Mouse (Mus musculus): ENCODE results near the gene Mgat4d.
"Not testable (repeated sequence)": the region's sequence is repeated elsewhere in the genome, so short reads cannot be mapped to it uniquely, and the experiment has no call there.

The Mgat4d gene

DNA sequence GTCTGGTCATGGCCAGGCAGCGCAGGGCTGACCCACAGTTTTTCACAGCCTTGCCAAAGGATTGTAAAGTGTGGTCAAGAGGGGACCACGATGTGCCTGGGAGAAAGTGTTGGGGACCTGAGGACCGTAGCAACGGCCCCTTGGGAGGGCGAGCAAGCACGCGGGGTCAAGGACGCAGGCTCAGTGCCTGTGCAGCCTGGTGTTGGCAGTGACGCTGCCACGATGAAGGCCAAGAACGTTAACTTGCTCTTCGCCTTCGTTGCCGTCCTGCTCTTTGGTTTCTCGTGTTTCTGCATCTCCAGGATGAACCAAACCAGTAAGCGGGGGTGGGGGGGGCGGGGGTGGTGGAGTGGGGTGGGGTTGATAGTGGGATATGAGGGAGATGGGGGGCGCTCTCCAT, at the start of gene Mgat4d:
Gene Mgat4d (plus strand): TSS at position 209 of the 400 bp plus-strand sequence.
- DNase-seq (ENCODE audit: low read depth in 1 of 2, low spot score in 2 of 2): no peak

DNA sequence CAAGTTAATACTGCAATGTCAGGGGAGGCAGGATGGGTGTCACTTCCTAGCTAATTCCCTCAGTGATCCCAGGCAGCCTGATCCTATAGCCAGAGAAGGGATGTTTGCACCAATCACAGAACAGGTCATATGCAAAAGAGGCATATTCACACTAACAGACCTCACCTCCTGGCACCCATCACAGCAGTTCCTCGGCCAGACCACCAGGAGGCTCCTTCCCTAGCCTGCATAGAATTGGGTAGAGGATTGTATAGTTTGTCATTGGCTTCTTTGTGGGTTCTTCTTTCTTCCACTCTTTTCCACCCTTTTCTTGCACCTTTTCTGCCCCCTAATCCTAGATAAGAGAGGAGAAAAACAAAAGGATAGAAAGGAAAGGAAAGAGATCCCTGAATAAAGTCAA, 48.1 kb upstream of the Mgat4d start:
- no peak for DNase-seq (ENCODE audit: low read depth in 1 of 2, low spot score in 2 of 2)

DNA sequence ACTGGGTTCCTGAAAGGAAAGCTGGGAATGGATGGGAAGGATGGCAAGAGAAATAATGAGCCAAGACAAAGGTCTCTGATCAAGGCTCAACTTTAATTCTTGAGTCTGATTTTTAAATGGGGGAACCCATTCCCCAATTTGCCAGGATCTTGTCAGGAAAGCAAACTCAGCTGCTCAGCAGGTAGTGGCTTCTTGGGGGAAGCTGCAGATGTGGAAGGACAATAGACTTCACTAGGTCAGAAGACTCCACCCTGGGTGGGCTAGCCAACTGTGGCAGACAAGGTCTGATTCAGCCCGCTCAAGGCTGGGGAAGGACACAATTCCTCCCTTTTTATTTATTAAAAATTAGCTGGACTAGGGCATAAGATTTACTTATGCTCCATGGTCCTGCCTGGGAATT, 43.3 kb upstream of the Mgat4d start:
- DNase-seq (ENCODE audit: low read depth in 1 of 2, low spot score in 2 of 2): no peak

DNA sequence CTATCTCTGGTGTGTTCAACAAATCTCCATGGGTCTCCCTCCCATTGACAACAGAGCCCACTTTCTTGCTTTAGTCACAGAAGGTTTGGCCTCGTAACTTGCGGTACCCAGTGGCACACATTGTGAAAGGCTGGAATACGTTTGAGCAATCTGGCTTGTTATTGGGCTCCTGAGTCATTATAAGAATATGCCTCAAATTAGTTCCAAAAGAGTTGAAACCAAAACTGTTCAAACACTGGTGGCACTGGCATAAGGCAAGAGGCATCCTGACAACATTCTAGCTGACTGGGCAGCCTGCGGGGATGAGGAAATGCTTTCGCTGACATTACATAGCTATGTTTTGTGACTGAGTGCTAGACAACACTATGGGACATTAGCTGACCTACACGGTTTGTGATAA, 38.4 kb upstream of the Mgat4d start:
- no peak for DNase-seq (ENCODE audit: low read depth in 1 of 2, low spot score in 2 of 2)

DNA sequence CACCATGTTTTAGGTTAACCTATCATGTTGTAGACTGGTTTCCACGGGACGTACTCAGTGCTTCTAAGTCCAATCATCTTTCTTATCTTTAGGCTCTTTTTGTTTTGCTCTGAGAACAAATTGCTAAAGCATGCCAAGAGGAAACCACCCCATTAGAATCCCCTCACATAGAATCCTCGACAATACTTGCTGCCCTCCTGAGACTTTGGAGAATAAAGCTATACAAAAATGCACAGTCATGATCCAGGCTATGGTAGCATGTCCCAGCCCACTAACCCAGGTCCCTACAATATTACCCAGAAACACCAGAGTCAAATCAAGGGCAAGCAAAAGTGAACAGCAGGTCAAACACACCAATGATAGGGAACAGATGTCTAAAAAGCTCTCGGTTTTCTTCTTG, 33.2 kb upstream of the Mgat4d start:
- DNase-seq (ENCODE audit: low read depth in 1 of 2, low spot score in 2 of 2): not testable (repeated sequence)

- DNase-seq (ENCODE audit: low read depth in 1 of 2, low spot score in 2 of 2): no peak
These were observed 32.6 kb upstream of the Mgat4d start for GRCm38 (mm10) chr8:83315691-83316090.

- DNase-seq (ENCODE audit: low read depth in 1 of 2, low spot score in 2 of 2): no peak
These were observed 27.7 kb upstream of the Mgat4d start for GRCm38 (mm10) chr8:83320543-83320942.

GRCm38 (mm10) chr8:83322374-83322773, 25.9 kb upstream of the Mgat4d start:
- DNase-seq (ENCODE audit: low read depth in 1 of 2, low spot score in 2 of 2): no peak

DNA sequence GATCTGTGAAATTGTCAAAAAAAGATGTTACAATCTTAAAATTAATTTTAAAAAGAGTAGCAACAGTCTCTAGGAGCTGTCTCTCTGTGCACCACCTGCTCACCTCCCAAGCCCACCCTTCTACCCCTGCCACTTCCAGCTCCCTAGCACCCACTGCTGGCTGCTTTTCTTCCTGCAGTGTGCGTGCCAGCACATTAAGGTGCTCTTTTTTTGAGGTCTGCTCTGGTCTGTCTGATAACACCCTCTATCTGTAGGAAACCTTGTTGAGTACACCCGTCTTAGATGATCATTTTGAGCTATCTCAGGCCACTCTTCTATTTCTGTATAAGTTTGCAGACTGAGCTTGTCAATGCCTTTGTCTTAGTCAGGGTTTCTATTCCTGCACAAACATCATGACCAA, 25.2 kb upstream of the Mgat4d start:
- DNase-seq (ENCODE audit: low read depth in 1 of 2, low spot score in 2 of 2): no peak

DNA sequence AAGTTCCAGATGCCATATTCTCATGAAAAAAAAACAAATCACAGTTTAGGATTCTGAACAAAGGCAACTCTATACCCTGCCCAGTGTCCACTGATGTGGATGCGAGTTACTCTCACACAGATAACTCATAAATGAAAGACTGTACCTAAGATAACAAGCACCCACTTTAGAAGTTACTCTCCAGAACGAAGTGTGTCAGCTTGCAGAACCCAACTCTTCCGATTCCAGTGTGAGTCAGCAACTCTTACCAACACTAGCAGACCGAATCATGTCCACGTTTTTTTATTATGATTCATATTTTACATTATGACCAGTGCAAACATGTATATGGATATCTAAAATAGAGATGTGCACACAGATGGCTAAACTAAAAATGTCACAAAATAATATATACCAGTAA, 20.4 kb upstream of the Mgat4d start:
- no peak for DNase-seq (ENCODE audit: low read depth in 1 of 2, low spot score in 2 of 2)

DNA sequence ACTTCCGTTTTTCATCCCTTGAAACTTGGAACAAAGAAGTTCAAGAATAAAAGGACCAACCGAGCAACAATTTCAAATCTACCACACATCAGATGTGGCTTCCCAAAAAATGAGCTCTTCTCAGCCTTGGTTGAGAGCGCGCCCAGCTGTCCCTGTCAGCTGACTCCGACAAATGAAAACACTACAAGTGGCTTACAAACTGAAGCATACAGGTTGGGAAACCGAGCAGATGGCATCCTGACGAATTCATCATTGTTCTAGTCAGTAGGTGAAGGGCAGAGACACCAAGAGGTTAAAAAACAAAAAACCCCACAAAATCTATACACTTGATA, 16.7 kb upstream of the Mgat4d start:
- DNase-seq (ENCODE audit: low read depth in 1 of 2, low spot score in 2 of 2): no peak

GRCm38 (mm10) chr8:83331899-83332697, 16.2 kb upstream of the Mgat4d start, which contains the start of gene Elmod2:
Gene Elmod2, minus strand, starts transcription at chr8:83332486.
- DNase-seq (ENCODE audit: low read depth in 1 of 2, low spot score in 2 of 2): peak; percentile 84 to 88

DNA sequence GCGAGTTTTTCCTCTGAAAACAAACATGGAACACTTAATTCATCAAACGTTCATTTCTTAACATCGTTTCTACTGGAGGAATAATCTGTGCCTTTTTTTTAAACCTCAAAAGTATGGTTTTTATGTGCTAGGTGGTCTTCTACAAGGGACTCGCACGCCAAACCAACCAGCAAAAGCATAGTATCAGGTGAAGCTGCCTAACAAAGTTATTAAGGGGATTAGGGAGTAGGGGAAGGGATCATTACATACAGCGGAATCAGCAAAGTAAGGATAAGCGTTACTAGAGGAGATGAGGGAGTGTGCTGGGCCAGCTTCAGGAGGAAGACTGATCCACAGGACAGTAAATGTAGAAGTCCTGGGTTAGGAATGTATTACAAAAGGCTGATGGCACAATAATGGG, 15.4 kb upstream of the Mgat4d start:
- DNase-seq (ENCODE audit: low read depth in 1 of 2, low spot score in 2 of 2): no peak

GRCm38 (mm10) chr8:83342076-83342475, 6.2 kb upstream of the Mgat4d start:
- no peak for DNase-seq (ENCODE audit: low read depth in 1 of 2, low spot score in 2 of 2)

- no peak for DNase-seq (ENCODE audit: low read depth in 1 of 2, low spot score in 2 of 2)
These were observed 5.6 kb upstream of the Mgat4d start for GRCm38 (mm10) chr8:83342693-83343092.

DNA sequence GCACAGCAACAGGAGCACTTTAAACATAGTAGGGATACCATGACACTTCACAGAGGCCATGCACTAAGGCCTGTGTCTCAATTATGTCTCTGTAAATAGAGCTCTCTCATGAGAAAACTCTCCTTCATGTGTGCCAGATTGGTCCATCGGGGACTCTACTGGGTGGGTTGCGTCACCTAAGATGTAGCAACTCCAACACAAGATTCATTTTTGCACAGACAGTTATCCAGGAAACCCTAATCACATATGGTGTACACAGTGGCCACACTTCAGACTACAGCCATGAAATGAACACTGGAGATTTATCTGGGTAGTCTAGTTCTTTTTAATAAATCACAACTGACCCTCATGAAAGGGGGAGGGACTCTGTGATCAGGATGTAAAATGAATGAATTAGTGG, 3.0 kb downstream of the Mgat4d start:
- no peak for DNase-seq (ENCODE audit: low read depth in 1 of 2, low spot score in 2 of 2)

DNA sequence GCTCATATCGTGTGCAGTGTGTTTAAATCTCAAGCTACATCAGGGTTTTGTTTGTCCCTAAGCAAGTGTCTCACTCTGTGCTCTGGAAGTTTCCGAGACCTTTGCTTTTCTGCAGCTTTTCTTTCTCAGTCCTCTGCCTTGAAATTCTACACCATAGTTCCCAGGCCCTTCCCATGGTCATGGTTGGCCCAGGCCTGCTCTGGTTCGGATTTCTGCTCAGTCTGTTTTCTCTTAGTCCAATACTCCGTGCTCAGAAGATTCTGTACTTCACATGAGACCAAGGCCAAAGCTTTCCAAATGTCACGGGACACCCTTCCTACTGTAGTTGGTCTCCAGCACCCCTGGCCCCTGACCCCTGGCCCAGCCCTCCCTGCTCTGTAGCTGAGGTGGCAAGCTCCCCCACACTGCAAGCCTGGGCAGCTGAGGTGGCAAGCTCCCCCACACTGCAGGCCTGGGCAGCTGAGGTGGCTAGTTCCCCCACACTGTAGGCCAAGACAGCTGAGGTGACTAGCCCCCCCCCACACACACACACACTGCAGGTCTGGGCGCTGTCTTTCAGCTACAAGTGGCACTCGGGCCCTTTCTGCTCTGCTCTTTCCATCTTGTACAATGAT, 15.0 kb downstream of the Mgat4d start:
- no peak for DNase-seq (ENCODE audit: low read depth in 1 of 2, low spot score in 2 of 2)

DNA sequence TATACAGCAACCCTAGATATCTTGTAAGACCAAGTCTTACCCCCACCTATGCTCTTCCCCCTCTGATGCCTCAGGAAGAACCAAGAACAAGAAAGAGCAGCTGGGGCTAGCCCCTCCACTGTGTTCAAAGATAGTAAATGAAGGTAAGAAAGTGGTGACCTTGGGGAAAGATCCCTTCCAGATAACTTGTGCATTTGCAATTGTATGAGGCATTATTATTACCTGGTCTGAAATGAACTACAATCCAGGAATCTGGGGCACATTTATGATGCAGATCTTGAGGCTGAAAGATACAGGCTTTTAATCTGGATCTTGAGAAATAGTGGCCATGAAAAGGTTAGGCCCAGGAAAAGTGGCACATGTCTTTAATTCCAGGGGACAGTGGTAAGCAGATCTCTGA, 29.0 kb downstream of the Mgat4d start:
- DNase-seq (ENCODE audit: low read depth in 1 of 2, low spot score in 2 of 2): no peak

DNA sequence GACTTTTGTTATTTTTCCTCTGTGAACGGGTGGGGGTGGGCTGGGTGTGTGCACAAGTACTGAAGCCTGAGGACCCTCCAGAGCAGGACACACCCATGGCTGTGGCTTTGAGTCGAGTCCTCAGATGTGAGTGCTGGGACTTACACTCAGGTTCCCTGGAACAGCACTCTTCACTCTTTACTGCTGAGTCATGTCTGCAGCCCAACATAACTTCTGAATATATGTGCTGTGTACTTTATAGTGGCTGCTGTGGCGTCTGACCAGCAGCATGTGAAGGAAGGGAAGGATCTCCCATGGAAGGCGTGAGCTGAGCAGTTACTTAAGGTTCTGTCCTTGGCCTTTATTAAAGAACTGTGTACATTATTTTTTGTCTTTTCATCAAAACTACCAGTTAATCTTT, 31.9 kb downstream of the Mgat4d start:
- DNase-seq (ENCODE audit: low read depth in 1 of 2, low spot score in 2 of 2): no peak

DNA sequence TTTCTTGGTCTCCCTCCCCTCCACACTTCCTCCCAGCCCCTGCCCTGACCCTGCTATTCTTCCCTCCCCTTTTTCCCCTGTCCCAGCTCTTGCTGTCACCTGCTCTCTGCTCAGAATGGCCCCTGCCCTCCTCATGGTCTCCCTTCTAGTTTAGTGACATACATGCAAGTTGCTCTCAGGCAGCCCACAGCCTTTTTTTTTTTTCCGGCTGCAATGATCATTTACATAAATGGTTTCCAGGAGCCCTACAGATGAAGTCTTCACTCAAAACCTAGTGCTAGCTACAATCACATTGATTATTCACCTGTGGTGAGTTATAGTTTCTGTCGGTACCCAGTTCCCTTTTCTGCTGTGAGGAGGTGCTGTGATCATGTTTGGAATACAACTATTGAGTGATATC, 32.7 kb downstream of the Mgat4d start:
- DNase-seq (ENCODE audit: low read depth in 1 of 2, low spot score in 2 of 2): no peak

GRCm38 (mm10) chr8:83382850-83383249, 34.6 kb downstream of the Mgat4d start:
- no peak for DNase-seq (ENCODE audit: low read depth in 1 of 2, low spot score in 2 of 2)

DNA sequence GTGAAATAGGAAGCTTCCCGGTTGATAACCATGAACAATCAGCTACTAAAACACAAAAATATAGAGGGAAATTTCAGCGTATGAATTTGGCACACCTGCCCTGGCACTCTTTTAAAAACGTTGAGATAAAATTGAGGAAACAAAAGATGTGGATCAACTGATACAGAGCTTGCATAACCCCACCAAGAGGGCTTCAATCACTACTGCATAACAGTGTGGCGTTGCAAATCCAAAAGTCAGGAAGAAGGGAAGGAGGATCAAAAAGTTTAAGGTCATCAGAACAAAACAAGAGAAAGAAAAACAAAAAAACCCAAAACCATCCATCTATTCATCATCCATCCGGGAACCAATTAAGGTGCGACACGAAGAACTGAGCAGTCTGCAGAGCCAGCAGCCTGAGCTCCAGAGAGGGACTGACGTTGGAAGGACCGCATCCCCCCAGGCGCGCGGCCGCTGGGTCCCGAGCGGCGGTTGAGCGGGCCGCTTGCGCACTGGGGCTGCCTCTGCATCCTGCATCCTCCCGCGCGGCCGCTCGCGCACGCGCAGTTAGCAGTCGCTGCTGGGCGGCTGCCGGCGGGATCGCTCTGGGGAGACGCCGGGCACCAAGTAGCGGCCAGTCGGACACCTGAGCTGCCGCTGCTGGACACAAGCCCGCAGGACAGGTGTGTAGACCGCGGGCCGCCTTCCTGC, 41.2 kb downstream of the Mgat4d start, which contains the start of gene Clgn:
Gene Clgn (plus strand): TSS at position 552 of the 690 bp plus-strand sequence.
- no peak for DNase-seq (ENCODE audit: low read depth in 1 of 2, low spot score in 2 of 2)

Measured in monocyte, adult 2 months (primary cell).